ENCODE assay signal across 31 mouse cellular contexts in the genomic region with DNA sequence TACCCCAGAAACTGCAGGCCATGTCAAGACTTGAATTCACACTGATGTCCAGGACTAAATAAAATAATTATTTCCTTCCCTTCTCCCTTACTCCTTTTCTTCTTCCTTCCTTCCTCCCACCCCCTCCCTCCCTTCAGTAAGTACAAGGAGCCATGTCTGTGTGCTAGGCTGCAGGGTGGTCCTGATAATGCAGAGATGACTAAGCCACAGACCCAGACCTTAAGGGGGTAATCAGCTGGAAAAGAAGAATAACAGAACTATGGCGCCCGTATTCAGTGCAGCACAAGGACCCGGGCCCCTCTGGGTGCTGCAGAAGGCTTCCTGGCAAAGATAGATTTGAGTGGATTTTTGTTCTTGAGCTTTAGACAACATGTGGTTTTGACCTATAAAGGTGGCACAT.
DNase-seq lines count a peak whose midpoint lies in the region; ATAC-seq and TF ChIP-seq lines count a peak whose summit lies in the region.
"Had no signal": no experiment of that assay in that cellular context is flagged by ENCODE, and none has a peak within 500 bp of the region (broad histone marks: within the 10 kb centered on the region; RNA-seq: fewer than 3 reads in every experiment).

No protein-coding gene starts in this region.

- H3K4me3 ChIP-seq in hindbrain, embryonic 11.5 days (ENCODE audit: low read depth, low read length), result no peak overlapping the region
- H3K4me3 ChIP-seq in hindbrain, embryonic 13.5 days, result no peak overlapping the region
- no peak overlapping the region for H3K4me3 ChIP-seq in forebrain, embryonic 13.5 days
- no peak overlapping the region for H3K4me3 ChIP-seq in forebrain, embryonic 16.5 days (replicated peaks; ENCODE audit: low read length)
- H3K4me3 ChIP-seq: embryonic facial prominence, embryonic 10.5 days; embryonic facial prominence, embryonic 13.5 days; erythroblast, embryonic 14.5 days; heart, embryonic 12.5 days; heart, embryonic 15.5 days; hindbrain, embryonic 12.5 days; intestine, embryonic 15.5 days had no signal

- TF ChIP-seq POLR2A in brain, embryonic 14.5 days (IDR thresholded peaks at IDR 0.05; ENCODE audit: borderline replicate concordance, extremely low read depth, insufficient read depth, insufficient read length, poor library complexity, severe bottlenecking), result no peak

- H3K9me3 ChIP-seq in hindbrain, embryonic 11.5 days (ENCODE audit: control insufficient read depth, low read length), result no peaks in the 10 kb centered on the region
- no peaks in the 10 kb centered on the region for H3K9me3 ChIP-seq in hindbrain, embryonic 13.5 days
- no peaks in the 10 kb centered on the region for H3K9me3 ChIP-seq in forebrain, embryonic 13.5 days (replicated peaks)
- no peaks in the 10 kb centered on the region for H3K9me3 ChIP-seq in forebrain, embryonic 16.5 days (ENCODE audit: control insufficient read depth, low read length)
- H3K9me3 ChIP-seq: embryonic facial prominence, embryonic 10.5 days; embryonic facial prominence, embryonic 13.5 days; heart, embryonic 12.5 days; heart, embryonic 15.5 days; hindbrain, embryonic 12.5 days; intestine, embryonic 15.5 days had no signal

- H3K4me2 ChIP-seq in hindbrain, embryonic 11.5 days (replicated peaks; ENCODE audit: low read depth, low read length), result no peak overlapping the region
- no peak overlapping the region for H3K4me2 ChIP-seq in hindbrain, embryonic 13.5 days
- no peak overlapping the region for H3K4me2 ChIP-seq in forebrain, embryonic 13.5 days
- no peak overlapping the region for H3K4me2 ChIP-seq in forebrain, embryonic 16.5 days (ENCODE audit: low read length)
- H3K4me2 ChIP-seq: embryonic facial prominence, embryonic 13.5 days; heart, embryonic 12.5 days; heart, embryonic 15.5 days; hindbrain, embryonic 12.5 days; intestine, embryonic 15.5 days had no signal

- no peaks in the 10 kb centered on the region for H3K4me1 ChIP-seq in hindbrain, embryonic 11.5 days (replicated peaks; ENCODE audit: control insufficient read depth, insufficient read depth, low read length)
- 0 out of 2 replicates have a peak, but pooled peaks cover 6% of the 10 kb centered on the region for H3K4me1 ChIP-seq in hindbrain, embryonic 13.5 days (replicated peaks)
- peaks cover 54% of the 10 kb centered on the region for H3K4me1 ChIP-seq in forebrain, embryonic 13.5 days
- H3K4me1 ChIP-seq in forebrain, embryonic 16.5 days (replicated peaks; ENCODE audit: control insufficient read depth, insufficient read depth, low read length), result peaks cover 9% of the 10 kb centered on the region; the same call in 1 of the 2 replicates
- H3K4me1 ChIP-seq: intestine, embryonic 15.5 days had no signal

- H3K9ac ChIP-seq in hindbrain, embryonic 11.5 days (ENCODE audit: low read depth, low read length), result no peak overlapping the region
- no peak overlapping the region for H3K9ac ChIP-seq in hindbrain, embryonic 13.5 days
- no peak overlapping the region for H3K9ac ChIP-seq in forebrain, embryonic 13.5 days
- H3K9ac ChIP-seq in forebrain, embryonic 16.5 days (replicated peaks; ENCODE audit: low read depth, low read length), result no peak overlapping the region
- H3K9ac ChIP-seq: embryonic facial prominence, embryonic 13.5 days; heart, embryonic 12.5 days; heart, embryonic 15.5 days; hindbrain, embryonic 12.5 days; intestine, embryonic 15.5 days had no signal

- peak; percentile 55; the same call in 1 of the 2 replicates for ATAC-seq in hindbrain, embryonic 11.5 days (ENCODE audit: low FRiP score)
- no peak for ATAC-seq in hindbrain, embryonic 13.5 days (ENCODE audit: low FRiP score)
- ATAC-seq in forebrain, embryonic 13.5 days, result peak; percentile 79
- ATAC-seq in forebrain, embryonic 16.5 days, result peak; percentile 69
- ATAC-seq: hindbrain, embryonic 16.5 days; intestine, embryonic 15.5 days; Patski had no signal

- TF ChIP-seq CTCF in brain, embryonic 14.5 days (IDR thresholded peaks at IDR 0.05; ENCODE audit: borderline replicate concordance, extremely low read depth, insufficient read depth, insufficient read length), result no peak

- 45% methylated on average over 3 of the region's 3 CpGs for WGBS in hindbrain, embryonic 11.5 days
- WGBS in hindbrain, embryonic 13.5 days, result 22% methylated on average over 3 of the region's 3 CpGs
- WGBS in forebrain, embryonic 13.5 days, result 6% methylated on average over 3 of the region's 3 CpGs
- WGBS in forebrain, embryonic 16.5 days, result 12% methylated on average over 3 of the region's 3 CpGs

- H3K27ac ChIP-seq in hindbrain, embryonic 11.5 days (ENCODE audit: low read depth, low read length), result no peak overlapping the region
- H3K27ac ChIP-seq in hindbrain, embryonic 13.5 days, result no peak overlapping the region
- no peak overlapping the region for H3K27ac ChIP-seq in forebrain, embryonic 13.5 days
- no peak overlapping the region for H3K27ac ChIP-seq in forebrain, embryonic 16.5 days (ENCODE audit: low read length)
- H3K27ac ChIP-seq: embryonic facial prominence, embryonic 10.5 days; embryonic facial prominence, embryonic 13.5 days; heart, embryonic 15.5 days; hindbrain, embryonic 12.5 days; intestine, embryonic 15.5 days had no signal

- intact Hi-C loops in heart, postnatal 36 days (cut with DNase I), result no loop called here

- H3K36me3 ChIP-seq in hindbrain, embryonic 11.5 days (ENCODE audit: control insufficient read depth, insufficient read depth, low read length), result no peaks in the 10 kb centered on the region
- no peaks in the 10 kb centered on the region for H3K36me3 ChIP-seq in hindbrain, embryonic 13.5 days
- no peaks in the 10 kb centered on the region for H3K36me3 ChIP-seq in forebrain, embryonic 13.5 days (ENCODE audit: poor library complexity, severe bottlenecking)
- no peaks in the 10 kb centered on the region for H3K36me3 ChIP-seq in forebrain, embryonic 16.5 days (ENCODE audit: control insufficient read depth, insufficient read depth)
- H3K36me3 ChIP-seq: embryonic facial prominence, embryonic 10.5 days; embryonic facial prominence, embryonic 13.5 days; G1E; heart, embryonic 12.5 days; heart, embryonic 15.5 days; hindbrain, embryonic 12.5 days; intestine, embryonic 15.5 days had no signal

- H3K27me3 ChIP-seq in hindbrain, embryonic 11.5 days (ENCODE audit: control insufficient read depth, insufficient read depth, low read length), result no peaks in the 10 kb centered on the region; the same call in 1 of the 2 replicates
- no peaks in the 10 kb centered on the region for H3K27me3 ChIP-seq in hindbrain, embryonic 13.5 days
- no peaks in the 10 kb centered on the region for H3K27me3 ChIP-seq in forebrain, embryonic 13.5 days
- no peaks in the 10 kb centered on the region for H3K27me3 ChIP-seq in forebrain, embryonic 16.5 days (replicated peaks; ENCODE audit: control insufficient read depth, insufficient read depth, low read length)
- H3K27me3 ChIP-seq: CH12.LX; embryonic facial prominence, embryonic 13.5 days; heart, embryonic 12.5 days; heart, embryonic 15.5 days; hindbrain, embryonic 12.5 days; intestine, embryonic 15.5 days; Patski had no signal

- no peak for DNase-seq in hindbrain, embryonic 11.5 days (ENCODE audit: low spot score)
- DNase-seq in brain, embryonic 14.5 days (ENCODE audit: low read depth), result peak; percentile 68
- DNase-seq in heart, postnatal 36 days, result no peak
- DNase-seq in thymus, postnatal 0 days (ENCODE audit: low spot score), result no peak
- DNase-seq: adrenal gland, postnatal 10 days; adrenal gland, postnatal 36 days; B cell, adult 2 months; cerebellum, adult 11 months; cerebellum, adult 2 months; cerebellum, adult 9-11 months; cerebellum, postnatal 25 days; embryo, embryonic 11 days; gastrocnemius, postnatal 25 days; heart, adult 18-20 months; heart, postnatal 10 days; heart, postnatal 4 days; kidney, adult 11 months had no signal
